Mouse (Mus musculus): ENCODE data around the gene G6pd2.

G6pd2 gene

DNA sequence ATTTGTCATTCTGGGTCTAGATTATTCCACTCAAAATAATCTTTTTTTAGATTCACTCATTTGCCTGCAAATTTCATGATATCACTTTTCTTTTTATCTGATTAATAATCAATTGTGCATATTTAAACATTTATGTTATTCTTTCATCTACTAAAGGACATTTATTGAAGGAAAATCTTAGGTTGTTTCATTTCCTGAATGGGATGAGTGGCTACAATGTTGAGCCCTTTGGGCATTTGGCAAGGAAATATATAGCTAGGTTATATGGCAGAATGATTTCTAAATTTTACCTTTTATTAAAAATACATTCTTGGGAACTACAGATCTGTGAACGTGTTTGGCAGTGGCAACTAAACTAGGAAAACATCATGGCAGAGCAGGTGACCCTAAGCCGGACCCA, at the start of gene G6pd2:
G6pd2 (plus strand) TSS at position 301 of the 400 bp plus-strand sequence.
- no peak for DNase-seq (ENCODE audit: low spot score in 2 of 2)

DNA sequence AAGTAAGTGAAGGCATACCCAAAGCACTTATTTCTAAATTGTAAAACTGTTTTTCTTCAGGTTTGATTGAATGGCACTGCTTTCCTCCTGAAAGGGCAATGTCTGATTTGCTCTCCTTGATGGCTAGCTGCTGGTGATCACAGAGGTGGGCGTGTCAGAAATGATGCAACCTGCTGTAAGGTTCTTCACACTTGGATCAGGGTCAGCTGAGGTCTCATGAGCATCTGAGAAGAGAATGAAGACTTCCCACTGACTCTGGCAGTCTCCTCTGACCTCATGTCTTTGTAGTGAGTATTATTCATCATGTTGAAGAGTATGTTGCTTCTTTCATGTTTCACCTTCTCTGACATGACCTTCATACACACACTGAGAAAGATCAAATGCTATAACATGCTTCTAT, 44.4 kb upstream of the G6pd2 start:
- DNase-seq (ENCODE audit: low spot score in 2 of 2) = no peak

DNA sequence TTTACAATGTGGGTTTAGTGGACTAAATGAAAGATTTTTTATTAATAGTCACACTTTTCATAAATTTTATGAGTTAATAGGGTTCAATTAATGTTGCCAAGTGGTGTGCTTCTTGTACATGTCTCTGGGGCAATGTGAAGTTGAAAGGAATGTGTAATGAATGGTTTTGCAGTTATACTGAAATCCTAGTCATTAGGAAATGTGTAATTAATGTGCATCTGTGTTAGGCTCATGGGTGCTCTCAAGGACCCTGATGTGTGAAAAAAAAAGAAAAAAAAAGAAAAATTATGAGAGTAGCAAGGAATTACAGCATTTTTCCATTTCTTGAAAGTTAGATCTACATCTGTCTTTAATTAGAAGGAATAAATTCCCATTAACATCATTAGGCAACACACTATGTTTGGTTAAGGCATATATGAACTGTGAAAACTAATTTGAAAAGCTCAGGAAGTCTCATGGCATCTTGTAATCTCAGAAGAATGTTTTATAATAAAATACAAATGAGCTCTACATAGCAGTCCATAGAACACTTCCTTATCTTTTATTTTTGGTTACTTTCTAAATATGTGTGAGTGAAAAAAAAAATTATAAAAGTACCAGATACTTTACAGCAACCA, 24.4 kb downstream of the G6pd2 start:
- DNase-seq (ENCODE audit: low spot score in 2 of 2) = no peak

DNA sequence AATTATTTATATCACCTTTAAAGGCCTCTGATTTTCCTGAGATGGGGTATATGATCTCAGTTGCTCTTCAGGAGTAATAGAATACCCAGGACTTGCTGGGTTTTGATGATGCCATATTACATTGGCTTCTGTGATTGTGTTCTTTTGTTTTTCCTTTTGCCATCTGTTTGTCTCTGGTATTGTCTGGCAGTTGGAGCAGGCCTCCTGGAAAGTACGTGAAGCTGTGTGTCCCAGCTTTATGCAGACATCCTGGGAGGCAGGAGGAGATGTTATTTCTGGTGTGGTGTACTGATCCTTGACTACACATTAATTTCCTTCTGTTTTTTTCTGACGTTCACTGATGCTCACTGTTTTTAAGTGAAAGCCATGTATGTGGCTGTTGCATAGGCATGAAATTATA, 35.3 kb downstream of the G6pd2 start:
- DNase-seq (ENCODE audit: low spot score in 2 of 2) = no peak

All from thymus, postnatal 10 days (tissue).